ENCODE assay signal across 27 mouse cellular contexts in the genomic region with DNA sequence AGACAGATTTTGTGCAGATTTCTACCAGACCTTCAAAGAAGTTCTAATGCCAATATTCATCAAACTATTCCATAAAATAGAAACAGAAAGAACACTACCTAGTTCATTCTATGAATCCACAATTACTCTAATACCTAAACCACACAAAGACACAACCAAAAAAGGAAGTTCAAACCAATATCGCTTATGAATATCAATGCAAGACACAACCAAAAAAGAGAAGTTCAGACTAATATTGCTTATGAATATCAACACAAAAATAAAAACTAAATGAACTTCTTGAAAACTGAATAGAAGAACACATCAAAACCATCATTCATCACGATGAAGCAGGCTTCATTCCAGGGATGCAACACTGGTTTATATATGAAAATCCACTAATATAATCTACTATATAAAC.
"Had no signal": no experiment of that assay in that cellular context is flagged by ENCODE, and none has a peak within 500 bp of the region (broad histone marks: within the 10 kb centered on the region; RNA-seq: fewer than 3 reads in every experiment).

No protein-coding gene starts in this region.

- H3K27me3 ChIP-seq: limb, embryonic 12.5 days; limb, embryonic 13.5 days; limb, embryonic 15.5 days; liver, embryonic 12.5 days; liver, embryonic 13.5 days; liver, embryonic 15.5 days; lung, embryonic 15.5 days; megakaryocyte, embryonic 14.5 days; midbrain, embryonic 12.5 days; midbrain, embryonic 13.5 days; midbrain, embryonic 15.5 days had no signal

- H3K9ac ChIP-seq: limb, embryonic 12.5 days; limb, embryonic 13.5 days; limb, embryonic 15.5 days; liver, embryonic 12.5 days; liver, embryonic 13.5 days; liver, embryonic 14.5 days; liver, embryonic 15.5 days; liver, postnatal 0 days; lung, embryonic 14.5 days; lung, embryonic 15.5 days; midbrain, embryonic 12.5 days; midbrain, embryonic 13.5 days; midbrain, embryonic 15.5 days had no signal

- H3K4me3 ChIP-seq: limb, embryonic 10.5 days; limb, embryonic 12.5 days; limb, embryonic 13.5 days; limb, embryonic 15.5 days; liver, embryonic 12.5 days; liver, embryonic 13.5 days; liver, embryonic 15.5 days; lung, embryonic 15.5 days; megakaryocyte, embryonic 14.5 days; midbrain, embryonic 10.5 days; midbrain, embryonic 12.5 days; midbrain, embryonic 13.5 days; midbrain, embryonic 15.5 days; myocyte had no signal

- H3K4me1 ChIP-seq: limb, embryonic 10.5 days; limb, embryonic 12.5 days; limb, embryonic 13.5 days; limb, embryonic 15.5 days; liver, embryonic 12.5 days; liver, embryonic 13.5 days; liver, embryonic 15.5 days; lung, embryonic 15.5 days; megakaryocyte, embryonic 14.5 days; midbrain, embryonic 10.5 days; midbrain, embryonic 12.5 days; midbrain, embryonic 13.5 days; midbrain, embryonic 15.5 days had no signal

- H3K27ac ChIP-seq: limb, embryonic 10.5 days; limb, embryonic 12.5 days; limb, embryonic 13.5 days; limb, embryonic 15.5 days; liver, embryonic 12.5 days; liver, embryonic 13.5 days; liver, embryonic 14.5 days; liver, embryonic 15.5 days; lung, embryonic 15.5 days; macrophage; midbrain, embryonic 10.5 days; midbrain, embryonic 12.5 days; midbrain, embryonic 13.5 days; midbrain, embryonic 15.5 days had no signal

- H3K9me3 ChIP-seq: limb, embryonic 10.5 days; limb, embryonic 12.5 days; limb, embryonic 13.5 days; limb, embryonic 15.5 days; liver, embryonic 12.5 days; liver, embryonic 13.5 days; liver, embryonic 15.5 days; lung, embryonic 15.5 days; megakaryocyte, embryonic 14.5 days; midbrain, embryonic 10.5 days; midbrain, embryonic 12.5 days; midbrain, embryonic 13.5 days; midbrain, embryonic 15.5 days had no signal

- DNase-seq: left cerebral cortex, postnatal 4 days; liver; liver, embryonic 13.5 days; liver, postnatal 0 days; lung, adult 18-20 months; lung, adult 2 months; lung, embryonic 14.5 days; lung, postnatal 10 days; lung, postnatal 14 days; lung, postnatal 36 days; lung, postnatal 4 days; midbrain, embryonic 14.5 days had no signal
